Mouse (Mus musculus) layer of hippocampus, adult 9-11 months (tissue): ENCODE results near the gene Tbc1d8b.

Source experiments
- DNase-seq: peaks from one replicate; pipeline ENCODE4 v3.0.0; 2022

Gene Tbc1d8b

GRCm38 (mm10) chrX:139781563-139781962 lies 96.8 kb downstream of the Tbc1d8b start:
- DNase-seq, result no peak

- no peak for DNase-seq
These were observed 97.7 kb downstream of the Tbc1d8b start, which contains the start of gene Ripply1 for GRCm38 (mm10) chrX:139782278-139783044. Gene Ripply1 (minus strand): TSS chrX:139782353.

DNA sequence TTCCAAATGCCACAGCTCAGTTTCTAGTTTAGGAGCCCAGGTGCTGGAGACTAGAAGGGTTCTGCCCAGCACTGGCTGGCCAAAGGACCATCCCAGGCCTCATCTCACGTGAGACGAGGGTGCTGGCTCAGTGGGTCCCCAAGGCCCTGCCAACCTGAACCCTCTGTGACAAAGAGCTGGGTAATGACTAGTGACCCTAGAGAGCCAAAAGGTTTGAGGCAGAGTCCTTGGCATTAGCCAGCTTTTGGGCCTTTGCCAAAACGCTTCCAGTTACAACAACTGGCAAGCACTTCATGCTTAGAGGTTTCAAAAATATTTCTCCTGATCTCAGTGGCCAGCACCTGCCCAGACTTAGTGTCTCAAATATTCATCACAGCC lies 98.2 kb downstream of the Tbc1d8b start:
- no peak for DNase-seq

DNA sequence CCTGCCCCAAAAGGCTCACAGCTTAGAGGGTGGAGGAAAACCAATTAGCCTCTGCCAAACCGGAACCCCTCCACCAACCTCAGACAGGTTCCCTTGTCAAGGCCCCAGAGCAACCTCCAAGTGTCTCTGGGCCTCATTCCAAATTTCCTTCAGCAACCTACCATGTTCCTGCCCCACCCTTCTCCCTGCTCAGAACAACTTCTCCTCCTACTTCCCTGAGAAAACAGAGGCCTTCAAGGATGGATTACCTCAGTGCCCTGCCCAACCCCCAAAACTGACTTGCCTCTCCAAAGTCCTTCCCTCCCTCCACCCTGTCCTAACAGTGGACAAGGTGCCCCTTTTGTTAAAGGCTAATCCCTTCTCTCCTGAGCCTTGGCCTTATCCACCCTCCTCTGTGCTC lies 101.0 kb downstream of the Tbc1d8b start:
- no peak for DNase-seq

GRCm38 (mm10) chrX:139794072-139794845 lies 109.5 kb downstream of the Tbc1d8b start:
- DNase-seq, result no peak

DNA sequence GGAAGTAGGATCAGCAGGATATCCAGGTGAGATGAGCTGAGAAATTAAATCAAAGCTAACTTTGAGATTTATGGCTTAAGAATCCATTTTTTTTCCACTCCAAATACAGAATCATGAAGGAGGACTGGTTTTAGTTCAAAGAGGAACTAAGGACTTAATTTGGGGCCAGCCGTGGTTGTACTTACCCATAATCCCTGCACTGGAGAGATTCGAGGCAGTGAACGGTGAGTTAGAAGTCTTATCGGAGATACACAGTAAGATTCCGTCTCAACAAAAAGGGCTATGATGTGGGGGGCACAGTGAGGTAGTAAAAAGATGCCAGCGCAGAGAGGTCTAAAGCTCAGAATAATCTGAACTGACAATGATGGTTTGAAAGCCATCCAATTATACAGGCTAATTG lies 111.2 kb downstream of the Tbc1d8b start:
- no peak for DNase-seq

- no peak for DNase-seq
These were observed 113.1 kb downstream of the Tbc1d8b start for GRCm38 (mm10) chrX:139797875-139798274.

- DNase-seq, result no peak
These were observed 115.2 kb downstream of the Tbc1d8b start for GRCm38 (mm10) chrX:139799953-139800352.

- no peak for DNase-seq
These were observed 115.6 kb downstream of the Tbc1d8b start, which contains the start of gene Cldn2 for GRCm38 (mm10) chrX:139800406-139800878. Gene Cldn2 (plus strand): TSS chrX:139800828.
